Mouse (Mus musculus): ENCODE measurements around the gene Aup1. TPM values are rescaled to one million over a fixed set of nuclear protein-coding genes. Genes with fewer than 3 reads are reported as not detected.

Gene Aup1
- polyA plus RNA-seq, 1 experiment from 2014 or later = 95.5 TPM

DNA sequence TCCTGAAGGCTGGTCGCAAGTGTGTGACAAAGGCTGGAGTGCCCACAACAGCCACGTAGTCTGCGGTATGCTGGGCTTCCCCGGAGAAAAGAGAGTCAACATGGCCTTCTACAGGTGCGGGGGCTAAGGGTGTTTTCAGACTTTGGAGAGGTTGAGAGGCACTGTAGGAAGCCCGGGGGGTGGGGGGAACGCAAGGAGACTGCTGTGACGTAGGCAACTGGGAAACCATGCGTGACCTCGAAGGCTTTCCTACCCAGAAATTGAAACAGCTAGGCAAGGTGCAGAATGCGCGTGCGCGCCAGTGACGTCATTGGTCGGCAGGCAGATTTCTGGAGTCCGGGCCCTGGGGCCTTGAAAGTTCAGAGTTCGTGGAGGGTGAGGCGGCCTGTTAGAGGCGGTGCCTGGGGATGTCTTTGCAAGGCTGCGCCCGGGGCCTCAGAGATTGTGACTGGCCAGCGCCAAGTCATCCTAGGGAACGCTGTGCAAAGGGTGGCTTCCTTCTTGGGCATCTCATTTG, 15.8 kb upstream of the Aup1 start:
- Histone ChIP-seq H3K4me3 (ENCODE audit: control insufficient read depth in 1 of 2, insufficient read depth in 1 of 2, low read depth in 1 of 2, low read length in 2 of 2) (peak overlapping the region; percentile 13 to 22; a peak in 2 of 4 replicates), H3K27me3 (ENCODE audit: control insufficient read depth, insufficient read depth, low read length) (no peaks in the 10 kb centered on the region; the same call in 1 of the 2 replicates), H3K27ac (replicated peaks in 1 of 2; ENCODE audit: control insufficient read depth in 1 of 2, insufficient read depth in 1 of 2, low read depth in 2 of 2, low read length in 2 of 2) (no peak overlapping the region), H3K9me3 (ENCODE audit: control insufficient read depth, low read length) (no peaks in the 10 kb centered on the region), H3K36me3 (ENCODE audit: control insufficient read depth, insufficient read depth, low read length) (no peaks in the 10 kb centered on the region), H3K4me1 (ENCODE audit: control insufficient read depth in 2 of 2, insufficient read depth in 2 of 2, low read length in 2 of 2) (peaks cover 5 to 11% of the 10 kb centered on the region in 2 experiments; a peak in 2 of 4 replicates), H3K4me2 (ENCODE audit: low read length) (peak overlapping the region; percentile 52), H3K9ac (ENCODE audit: low read length) (no peak overlapping the region; the same call in 1 of the 2 replicates)
- 0 out of 2 replicates have a peak, but pooled peaks have one; percentile 22 for ATAC-seq (ENCODE audit: insufficient number of reproducible peaks, insufficient read depth, low FRiP score, low read depth)
- 14% methylated on average over 24 of the region's 24 CpGs for WGBS

GRCm38 (mm10) chr6:83040601-83041000, 13.7 kb upstream of the Aup1 start:
- Histone ChIP-seq H3K4me2 (ENCODE audit: low read length) (no peak overlapping the region), H3K9ac (ENCODE audit: low read length) (no peak overlapping the region), H3K4me1 (ENCODE audit: control insufficient read depth in 2 of 2, insufficient read depth in 2 of 2, low read length in 2 of 2) (peaks cover 17 to 19% of the 10 kb centered on the region in 2 experiments), H3K27ac (replicated peaks in 1 of 2; ENCODE audit: control insufficient read depth in 1 of 2, insufficient read depth in 1 of 2, low read depth in 2 of 2, low read length in 2 of 2) (no peak overlapping the region), H3K9me3 (ENCODE audit: control insufficient read depth, low read length) (no peaks in the 10 kb centered on the region), H3K27me3 (ENCODE audit: control insufficient read depth, insufficient read depth, low read length) (no peaks in the 10 kb centered on the region; the same call in 1 of the 2 replicates), H3K36me3 (ENCODE audit: control insufficient read depth, insufficient read depth, low read length) (no peaks in the 10 kb centered on the region), H3K4me3 (ENCODE audit: control insufficient read depth in 1 of 2, insufficient read depth in 1 of 2, low read depth in 1 of 2, low read length in 2 of 2) (no peak overlapping the region)
- 80% methylated on average over 5 of the region's 5 CpGs for WGBS
- no peak for ATAC-seq (ENCODE audit: insufficient number of reproducible peaks, insufficient read depth, low FRiP score, low read depth)

- no peaks in the 10 kb centered on the region for H3K9me3 ChIP-seq (ENCODE audit: control insufficient read depth, low read length)
- no peaks in the 10 kb centered on the region for H3K36me3 ChIP-seq (ENCODE audit: control insufficient read depth, insufficient read depth, low read length)
- H3K9ac ChIP-seq (ENCODE audit: low read length) = no peak overlapping the region
- H3K27me3 ChIP-seq (ENCODE audit: control insufficient read depth, insufficient read depth, low read length) = peaks cover 2% of the 10 kb centered on the region; the same call in 1 of the 2 replicates
- peaks cover 16 to 17% of the 10 kb centered on the region in 2 experiments for H3K4me1 ChIP-seq (ENCODE audit: control insufficient read depth in 2 of 2, insufficient read depth in 2 of 2, low read length in 2 of 2)
- H3K27ac ChIP-seq (replicated peaks in 1 of 2; ENCODE audit: control insufficient read depth in 1 of 2, insufficient read depth in 1 of 2, low read depth in 2 of 2, low read length in 2 of 2) = no peak overlapping the region
- no peak overlapping the region for H3K4me2 ChIP-seq (ENCODE audit: low read length)
- WGBS = 73% methylated on average over 6 of the region's 6 CpGs
- ATAC-seq (ENCODE audit: insufficient number of reproducible peaks, insufficient read depth, low FRiP score, low read depth) = no peak
- no peak overlapping the region for H3K4me3 ChIP-seq (ENCODE audit: control insufficient read depth in 1 of 2, insufficient read depth in 1 of 2, low read depth in 1 of 2, low read length in 2 of 2)
Measured at GRCm38 (mm10) chr6:83043561-83043960, 10.8 kb upstream of the Aup1 start.

- Histone ChIP-seq H3K4me2 (ENCODE audit: low read length) (no peak overlapping the region), H3K9me3 (ENCODE audit: control insufficient read depth, low read length) (no peaks in the 10 kb centered on the region), H3K9ac (ENCODE audit: low read length) (no peak overlapping the region), H3K4me1 (ENCODE audit: control insufficient read depth in 2 of 2, insufficient read depth in 2 of 2, low read length in 2 of 2) (peaks cover 16 to 17% of the 10 kb centered on the region in 2 experiments), H3K36me3 (ENCODE audit: control insufficient read depth, insufficient read depth, low read length) (no peaks in the 10 kb centered on the region), H3K27ac (replicated peaks in 1 of 2; ENCODE audit: control insufficient read depth in 1 of 2, insufficient read depth in 1 of 2, low read depth in 2 of 2, low read length in 2 of 2) (peak overlapping the region; percentile 52 to 70; a peak in 3 of 4 replicates), H3K27me3 (ENCODE audit: control insufficient read depth, insufficient read depth, low read length) (peaks cover 2% of the 10 kb centered on the region; the same call in 1 of the 2 replicates), H3K4me3 (ENCODE audit: control insufficient read depth in 1 of 2, insufficient read depth in 1 of 2, low read depth in 1 of 2, low read length in 2 of 2) (no peak overlapping the region)
- WGBS = 92% methylated on average over 5 of the region's 5 CpGs
- no peak for ATAC-seq (ENCODE audit: insufficient number of reproducible peaks, insufficient read depth, low FRiP score, low read depth)
Measured at GRCm38 (mm10) chr6:83043993-83044392, 10.3 kb upstream of the Aup1 start.

GRCm38 (mm10) chr6:83044742-83045141, 9.6 kb upstream of the Aup1 start:
- no peak overlapping the region for H3K9ac ChIP-seq (ENCODE audit: low read length)
- no peak overlapping the region for H3K4me3 ChIP-seq (ENCODE audit: control insufficient read depth in 1 of 2, insufficient read depth in 1 of 2, low read depth in 1 of 2, low read length in 2 of 2)
- H3K27me3 ChIP-seq (ENCODE audit: control insufficient read depth, insufficient read depth, low read length) = peaks cover 2% of the 10 kb centered on the region; the same call in 1 of the 2 replicates
- peak; percentile 72 for ATAC-seq (ENCODE audit: insufficient number of reproducible peaks, insufficient read depth, low FRiP score, low read depth)
- no peak overlapping the region for H3K4me2 ChIP-seq (ENCODE audit: low read length)
- H3K27ac ChIP-seq (replicated peaks in 1 of 2; ENCODE audit: control insufficient read depth in 1 of 2, insufficient read depth in 1 of 2, low read depth in 2 of 2, low read length in 2 of 2) = peak overlapping the region; percentile 52 to 70
- WGBS = 12% methylated on average over 9 of the region's 9 CpGs
- no peaks in the 10 kb centered on the region for H3K9me3 ChIP-seq (ENCODE audit: control insufficient read depth, low read length)
- H3K36me3 ChIP-seq (ENCODE audit: control insufficient read depth, insufficient read depth, low read length) = no peaks in the 10 kb centered on the region
- H3K4me1 ChIP-seq (ENCODE audit: control insufficient read depth in 2 of 2, insufficient read depth in 2 of 2, low read length in 2 of 2) = peaks cover 16 to 17% of the 10 kb centered on the region in 2 experiments

GRCm38 (mm10) chr6:83049367-83049766, 5.0 kb upstream of the Aup1 start:
- H3K9ac ChIP-seq (ENCODE audit: low read length) = no peak overlapping the region
- no peak overlapping the region for H3K4me3 ChIP-seq (ENCODE audit: control insufficient read depth in 1 of 2, insufficient read depth in 1 of 2, low read depth in 1 of 2, low read length in 2 of 2)
- WGBS = 62% methylated on average over 10 of the region's 10 CpGs
- peaks cover 19% of the 10 kb centered on the region for H3K36me3 ChIP-seq (ENCODE audit: control insufficient read depth, insufficient read depth, low read length)
- no peaks in the 10 kb centered on the region for H3K9me3 ChIP-seq (ENCODE audit: control insufficient read depth, low read length)
- H3K4me1 ChIP-seq (ENCODE audit: control insufficient read depth in 2 of 2, insufficient read depth in 2 of 2, low read length in 2 of 2) = peaks cover 10 to 20% of the 10 kb centered on the region in 2 experiments
- H3K27ac ChIP-seq (replicated peaks in 1 of 2; ENCODE audit: control insufficient read depth in 1 of 2, insufficient read depth in 1 of 2, low read depth in 2 of 2, low read length in 2 of 2) = no peak overlapping the region
- no peak for ATAC-seq (ENCODE audit: insufficient number of reproducible peaks, insufficient read depth, low FRiP score, low read depth)
- H3K4me2 ChIP-seq (ENCODE audit: low read length) = no peak overlapping the region
- 0 out of 2 replicates have a peak, but pooled peaks cover 5% of the 10 kb centered on the region for H3K27me3 ChIP-seq (ENCODE audit: control insufficient read depth, insufficient read depth, low read length)

GRCm38 (mm10) chr6:83053136-83053960, 973 bp upstream of the Aup1 start:
- Histone ChIP-seq H3K27ac (replicated peaks in 1 of 2; ENCODE audit: control insufficient read depth in 1 of 2, insufficient read depth in 1 of 2, low read depth in 2 of 2, low read length in 2 of 2) (peak overlapping the region; percentile 25 to 88), H3K9me3 (ENCODE audit: control insufficient read depth, low read length) (no peaks in the 10 kb centered on the region), H3K36me3 (ENCODE audit: control insufficient read depth, insufficient read depth, low read length) (peaks cover 42% of the 10 kb centered on the region), H3K27me3 (ENCODE audit: control insufficient read depth, insufficient read depth, low read length) (0 out of 2 replicates have a peak, but pooled peaks cover 2% of the 10 kb centered on the region), H3K4me1 (ENCODE audit: control insufficient read depth in 2 of 2, insufficient read depth in 2 of 2, low read length in 2 of 2) (peaks cover 9 to 21% of the 10 kb centered on the region in 2 experiments), H3K4me2 (ENCODE audit: low read length) (peak overlapping the region; percentile 84), H3K9ac (ENCODE audit: low read length) (peak overlapping the region; percentile 97), H3K4me3 (ENCODE audit: control insufficient read depth in 1 of 2, insufficient read depth in 1 of 2, low read depth in 1 of 2, low read length in 2 of 2) (peak overlapping the region; percentile 78 to 97)
- WGBS = 1% methylated on average over 26 of the region's 26 CpGs
- no peak for ATAC-seq (ENCODE audit: insufficient number of reproducible peaks, insufficient read depth, low FRiP score, low read depth)
